In genomic region chr17:79147883-79148282, GRCm38 (mm10) we compare ENCODE assay signal across 13 mouse cellular contexts.
"Had no signal": no experiment of that assay in that cellular context is flagged by ENCODE, and none has a peak within 500 bp of the region (broad histone marks: within the 10 kb centered on the region; RNA-seq: fewer than 3 reads in every experiment).

No protein-coding gene starts in this region.

- H3K9ac ChIP-seq: limb, embryonic 15.5 days; liver, embryonic 12.5 days; midbrain, embryonic 13.5 days had no signal

- H3K4me2 ChIP-seq: limb, embryonic 15.5 days; liver, embryonic 12.5 days; midbrain, embryonic 13.5 days had no signal

- H3K9me3 ChIP-seq: limb, embryonic 15.5 days; liver, embryonic 12.5 days; midbrain, embryonic 13.5 days had no signal

- ATAC-seq: liver, embryonic 12.5 days; midbrain, embryonic 13.5 days had no signal

- DNase-seq: kidney, adult 11 months; kidney, adult 9 months; kidney, postnatal 36 days; layer of hippocampus, adult 9-11 months; layer of hippocampus, postnatal 36 days; right cerebral cortex, adult 18-20 months; right cerebral cortex, postnatal 25 days; thymus, postnatal 4 days had no signal

- H3K4me1 ChIP-seq: liver, embryonic 12.5 days; midbrain, embryonic 13.5 days had no signal

- H3K27me3 ChIP-seq: limb, embryonic 15.5 days; liver, embryonic 12.5 days; midbrain, embryonic 13.5 days had no signal

- H3K27ac ChIP-seq: kidney, postnatal 0 days; limb, embryonic 15.5 days; liver, embryonic 12.5 days; midbrain, embryonic 13.5 days; stomach, postnatal 0 days had no signal

- H3K4me3 ChIP-seq: limb, embryonic 15.5 days; liver, embryonic 12.5 days; midbrain, embryonic 13.5 days had no signal

- H3K36me3 ChIP-seq: limb, embryonic 15.5 days; liver, embryonic 12.5 days; midbrain, embryonic 13.5 days had no signal
